Mouse (Mus musculus) mature B cell (primary cell): ENCODE results near the gene Rfx5.
"Not testable (repeated sequence)": the region's sequence is repeated elsewhere in the genome, so short reads cannot be mapped to it uniquely, and the experiment has no call there.

Source experiments
- in situ Hi-C: fragments of 300-500 bp; cut with MboI; formaldehyde crosslinking; loops from 2 replicates; pipeline ENCODE4 v1.14.3; 2019

Rfx5 gene

DNA sequence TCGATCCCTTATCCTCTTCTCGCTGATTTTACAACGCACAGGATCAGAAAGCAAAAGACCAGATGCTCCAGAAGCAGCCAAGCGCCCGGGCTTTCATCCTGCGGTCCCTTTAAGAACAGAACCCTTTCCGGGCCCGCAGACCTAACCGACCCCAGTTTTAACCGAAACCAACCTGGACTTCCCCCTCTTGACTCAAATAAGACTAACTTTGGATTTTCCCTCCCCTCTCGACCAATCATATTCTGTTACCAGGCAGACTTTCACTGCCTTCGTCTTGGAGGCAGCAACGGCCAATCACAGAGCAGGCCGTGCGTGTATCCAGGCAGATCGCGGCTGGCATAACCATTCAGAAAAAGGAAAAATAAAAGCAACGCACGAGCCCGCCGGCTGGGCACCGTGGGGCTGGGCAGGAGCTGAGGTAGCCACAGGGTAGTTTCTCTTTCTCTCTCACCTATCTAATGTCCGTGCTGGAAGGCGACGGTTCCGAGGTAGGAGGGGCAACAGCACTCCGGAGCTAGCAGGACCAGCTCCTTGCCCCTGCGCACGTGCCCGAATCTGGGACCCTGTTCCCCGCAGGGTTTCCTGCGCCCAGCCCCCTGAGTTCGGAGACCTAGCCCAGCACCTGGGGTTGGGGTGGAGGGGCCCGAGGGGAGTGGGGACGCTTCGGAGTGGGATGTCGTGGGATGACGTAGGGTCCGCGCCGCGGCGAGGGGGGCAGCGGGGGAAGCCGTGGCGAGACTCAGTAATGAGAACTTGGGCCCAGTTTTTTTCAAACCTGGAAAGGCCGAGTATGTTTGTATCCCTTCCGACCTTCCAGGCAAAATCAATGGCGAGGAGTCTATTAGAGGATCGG, at the start of gene Rfx5:
Rfx5 (plus strand) TSS at position 312 of the 853 bp plus-strand sequence.
- in situ Hi-C loops: no loop called here

DNA sequence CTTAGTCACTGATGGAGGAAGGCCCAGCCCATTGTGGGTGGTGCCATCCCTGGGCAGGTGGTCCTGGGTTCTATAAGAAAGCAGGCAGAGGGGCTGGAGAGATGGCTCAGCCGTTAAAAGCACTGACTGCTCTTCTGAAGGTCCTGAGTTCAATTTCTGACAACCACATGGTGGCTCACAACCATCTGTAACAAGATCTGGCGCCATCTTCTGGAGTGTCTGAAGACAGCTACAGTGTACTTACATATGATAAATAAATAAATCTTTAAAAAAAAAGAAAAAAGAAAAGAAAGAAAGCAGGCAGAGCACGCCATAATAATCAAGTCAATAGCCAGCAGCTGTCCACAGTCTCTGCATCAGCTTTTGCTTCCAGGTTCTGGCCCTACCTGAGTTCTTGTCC, 49.1 kb upstream of the Rfx5 start:
- in situ Hi-C loops: not testable (repeated sequence)

DNA sequence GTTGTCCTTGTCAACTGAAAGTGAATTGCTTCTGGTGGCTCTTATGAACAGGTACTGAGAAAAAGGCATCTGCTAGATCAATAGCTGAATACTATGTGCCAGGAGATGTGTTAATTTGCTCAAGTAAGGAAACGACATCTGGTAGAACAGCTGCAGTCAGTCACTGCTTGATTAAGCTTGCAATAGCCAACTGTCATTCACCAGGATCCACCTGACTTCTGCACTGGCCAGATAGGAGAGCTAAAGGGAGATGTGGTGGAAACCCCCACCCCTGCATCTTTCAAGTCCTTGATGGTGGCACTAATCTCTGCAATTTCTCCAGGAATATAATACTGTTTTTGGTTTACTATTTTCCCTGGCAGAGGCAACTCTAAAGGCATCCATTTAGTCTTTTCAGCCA, 47.4 kb upstream of the Rfx5 start:
- in situ Hi-C loops: no loop called here

DNA sequence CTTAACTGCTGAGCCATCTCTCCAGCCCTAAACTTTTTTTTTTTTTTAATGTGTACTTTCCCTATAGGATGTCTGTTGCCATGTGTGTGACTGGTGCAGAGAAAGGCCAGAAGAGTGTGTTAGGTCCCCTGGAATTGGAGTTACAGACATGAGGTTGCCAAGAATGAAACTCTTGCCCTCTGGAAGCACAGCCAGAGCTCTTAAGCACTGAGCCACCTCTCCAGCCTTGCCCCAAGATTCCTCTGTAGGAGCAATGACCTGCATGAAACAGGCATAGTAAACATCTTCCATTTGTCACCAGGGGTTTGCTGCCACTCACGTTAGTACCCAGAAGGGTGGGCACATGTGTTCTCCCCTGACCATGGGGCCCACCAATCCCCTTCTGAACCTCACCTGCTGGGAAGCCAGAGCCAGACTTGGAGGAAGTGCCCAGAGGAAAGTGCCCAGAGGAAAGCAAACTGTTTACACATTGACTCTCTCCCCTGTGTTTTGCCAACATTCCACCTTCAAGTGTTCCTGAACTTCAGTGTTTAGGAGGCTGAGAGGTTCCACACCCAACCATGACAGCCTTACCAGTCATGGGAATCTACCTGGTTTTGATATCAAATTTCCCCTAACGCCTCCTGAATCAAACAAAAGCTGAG, 42.7 kb upstream of the Rfx5 start:
- in situ Hi-C loops: no loop called here

DNA sequence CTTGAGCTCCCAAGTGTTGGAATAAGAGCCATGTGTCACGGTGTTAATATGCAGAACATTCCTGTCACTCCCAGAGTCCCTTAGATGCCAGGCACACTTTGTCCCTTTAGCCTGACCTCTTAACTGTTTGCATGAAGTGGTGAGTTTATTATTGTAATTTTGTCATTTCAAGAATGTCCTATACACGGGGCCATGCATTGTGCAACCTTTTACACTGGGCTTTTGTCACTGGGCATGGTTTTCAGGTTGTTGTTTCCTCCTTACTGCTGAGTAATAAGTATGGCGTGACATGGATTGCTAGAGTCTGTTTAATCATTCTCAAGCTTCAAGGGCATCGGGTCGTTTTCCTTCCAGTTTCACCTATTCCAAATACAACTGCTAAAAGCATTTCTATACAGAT, 40.1 kb upstream of the Rfx5 start:
- in situ Hi-C loops: no loop called here

DNA sequence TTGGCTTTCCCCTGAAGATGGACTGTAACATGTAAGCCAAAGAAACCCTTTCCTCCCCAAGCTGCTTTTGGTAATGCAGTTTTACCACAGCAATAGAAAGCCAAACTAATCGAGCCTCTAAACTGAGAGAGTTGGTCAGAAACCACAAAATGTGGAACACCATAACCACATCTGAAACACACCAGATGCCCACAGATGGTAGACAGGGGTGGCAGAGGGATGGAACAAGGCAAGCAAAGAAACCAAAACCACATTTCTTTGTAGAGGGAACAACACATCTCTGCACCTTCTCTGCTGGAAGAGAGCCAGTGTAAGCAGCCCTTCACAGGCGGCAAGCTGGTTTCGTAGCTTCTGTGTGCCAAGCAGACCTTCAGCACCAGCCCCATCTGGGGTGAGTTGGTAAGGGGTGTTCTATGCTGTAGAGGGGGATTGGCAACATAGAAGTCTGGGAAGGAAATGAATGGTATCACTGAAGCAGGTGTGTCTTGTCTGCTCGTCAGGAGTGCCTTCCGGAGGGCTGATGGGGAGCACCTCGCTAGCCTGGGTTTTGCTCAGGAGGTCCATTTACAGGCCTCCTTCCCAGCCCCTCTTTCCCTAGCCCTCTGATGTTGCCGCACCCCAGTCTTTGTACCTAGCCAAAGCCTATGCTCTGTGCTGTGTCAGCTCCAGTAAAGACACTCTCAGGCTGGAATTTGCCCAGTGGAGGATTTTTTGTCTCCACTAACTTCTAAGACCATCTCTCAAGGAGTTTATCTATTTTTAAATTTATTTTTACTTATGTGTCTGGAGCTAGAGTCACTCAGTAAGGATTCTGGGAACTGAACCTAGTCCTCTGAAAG, 37.8 kb upstream of the Rfx5 start:
- in situ Hi-C loops: no loop called here

DNA sequence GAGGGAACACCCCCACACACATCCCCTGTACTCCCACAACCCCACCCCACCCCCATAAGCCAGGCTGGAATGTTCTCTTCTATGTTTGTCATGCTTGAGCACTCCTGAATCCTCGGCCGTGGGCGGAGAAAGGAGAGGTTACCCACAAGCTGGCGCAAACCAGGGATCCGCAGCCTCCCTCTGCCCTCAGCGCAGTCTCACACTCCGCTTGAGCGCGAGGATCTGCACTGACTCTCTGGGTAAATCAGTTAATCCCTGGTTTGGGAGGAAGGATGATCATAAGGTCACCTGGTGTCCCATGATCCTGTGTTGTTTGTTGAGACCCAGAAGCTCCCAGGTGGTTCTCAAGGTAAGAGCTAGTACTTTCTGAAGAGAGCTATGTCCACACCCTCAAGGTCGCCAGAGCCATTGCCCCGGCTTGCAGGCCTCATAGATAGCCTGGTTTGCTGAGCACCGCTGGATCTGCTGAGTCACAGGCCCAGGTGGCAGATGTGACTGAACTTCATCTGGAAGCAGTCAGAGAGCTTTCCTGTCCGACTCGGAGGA, 36.0 kb upstream of the Rfx5 start:
- in situ Hi-C loops: no loop called here

DNA sequence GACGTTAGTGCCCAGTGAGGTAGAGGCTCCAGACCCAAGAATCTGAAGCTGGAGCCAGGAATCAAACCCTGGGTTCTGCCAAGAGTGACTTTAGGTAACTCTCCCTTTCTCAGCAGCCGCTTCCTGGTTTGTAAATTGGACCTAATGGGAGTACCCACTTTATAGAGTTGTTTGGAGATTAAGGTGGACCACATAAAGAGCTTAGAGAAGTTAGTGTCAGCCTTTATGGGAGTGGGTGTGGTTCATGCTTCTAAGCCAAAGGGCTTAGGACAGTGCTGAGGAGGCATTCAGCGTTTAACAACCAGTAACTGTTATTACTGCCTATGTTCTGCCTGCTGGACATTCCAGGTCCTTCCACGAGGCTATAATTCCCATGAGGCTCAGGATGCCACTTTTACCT, 35.0 kb upstream of the Rfx5 start:
- in situ Hi-C loops: no loop called here

DNA sequence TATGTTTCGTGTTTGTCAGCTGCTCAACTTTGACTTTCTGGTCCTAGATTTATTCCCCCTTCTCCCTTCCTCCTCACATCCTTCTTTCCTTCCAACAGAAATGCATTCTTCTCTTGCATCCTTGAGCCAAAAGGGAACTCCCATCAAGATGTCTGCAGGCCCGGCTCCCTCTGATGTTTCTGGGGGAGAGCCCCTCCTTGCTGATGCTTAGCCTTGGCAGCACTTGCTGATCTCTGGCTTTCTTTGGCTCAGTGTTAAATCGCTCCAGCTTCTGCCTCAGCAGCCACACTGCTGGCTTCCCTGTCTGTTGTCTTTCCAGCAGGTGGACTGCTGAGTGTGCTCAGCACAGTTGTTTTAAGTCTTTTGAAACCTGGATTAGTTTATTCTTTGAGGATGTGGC, 32.8 kb upstream of the Rfx5 start:
- in situ Hi-C loops: no loop called here

DNA sequence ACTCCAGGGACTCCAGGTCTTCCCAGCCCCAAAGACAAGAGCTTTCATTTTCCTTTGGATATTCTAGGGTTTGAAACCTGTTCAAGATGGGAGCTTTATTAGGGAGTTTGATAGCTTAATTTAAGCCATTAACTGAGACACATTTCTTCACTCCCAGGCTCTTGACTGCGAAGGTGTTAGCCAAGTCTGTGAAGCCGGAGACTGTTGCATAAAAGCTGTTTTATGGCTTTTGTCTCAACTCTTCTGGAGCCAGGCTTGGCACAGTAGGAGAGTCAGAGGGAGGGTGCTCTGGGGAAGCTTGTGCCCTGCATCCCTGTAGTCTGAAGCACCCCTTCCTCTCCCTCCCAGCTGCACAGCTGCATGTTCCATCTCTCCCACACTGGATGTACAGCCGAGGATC, 31.5 kb upstream of the Rfx5 start:
- in situ Hi-C loops: no loop called here

DNA sequence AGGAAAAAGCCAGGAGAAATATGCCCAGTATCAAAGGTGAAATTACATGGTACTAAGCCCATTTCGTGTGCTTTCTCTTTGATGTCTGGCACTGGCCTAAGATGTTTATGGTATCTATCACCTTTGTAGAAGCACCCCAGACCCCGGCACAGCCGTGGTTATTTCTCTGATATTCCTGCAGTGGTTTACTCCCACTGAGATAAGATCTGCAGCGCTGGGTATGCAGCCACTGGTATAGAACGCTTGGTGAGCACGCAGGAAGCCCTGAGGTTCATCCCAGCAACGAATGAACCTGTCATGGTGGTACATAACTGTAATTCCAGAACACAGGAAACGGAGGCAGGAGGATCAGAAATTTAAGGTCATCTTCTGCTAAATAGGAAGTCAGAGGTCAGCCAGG, 29.2 kb upstream of the Rfx5 start:
- in situ Hi-C loops: no loop called here

DNA sequence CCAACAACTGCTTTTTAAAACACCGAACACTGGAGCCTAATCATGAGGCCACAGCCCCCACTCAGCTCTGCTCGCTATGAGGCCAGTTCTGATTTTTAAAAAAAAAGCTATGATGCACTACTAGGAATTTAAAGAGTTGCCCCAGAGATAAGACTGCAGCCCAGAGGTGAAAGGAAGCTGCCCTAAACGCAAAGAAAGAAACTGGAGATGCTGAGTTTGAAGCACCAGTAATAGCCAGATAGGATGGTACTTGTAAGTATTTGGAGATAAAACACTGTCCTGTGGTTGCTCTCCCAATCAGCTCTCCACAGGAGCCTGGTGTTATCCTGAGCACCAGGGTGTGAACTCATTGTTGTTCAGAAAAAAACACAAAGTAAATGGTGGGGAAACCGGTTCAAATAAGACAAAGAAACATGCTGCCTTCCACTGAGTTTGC, 27.6 kb upstream of the Rfx5 start:
- in situ Hi-C loops: not testable (repeated sequence)

DNA sequence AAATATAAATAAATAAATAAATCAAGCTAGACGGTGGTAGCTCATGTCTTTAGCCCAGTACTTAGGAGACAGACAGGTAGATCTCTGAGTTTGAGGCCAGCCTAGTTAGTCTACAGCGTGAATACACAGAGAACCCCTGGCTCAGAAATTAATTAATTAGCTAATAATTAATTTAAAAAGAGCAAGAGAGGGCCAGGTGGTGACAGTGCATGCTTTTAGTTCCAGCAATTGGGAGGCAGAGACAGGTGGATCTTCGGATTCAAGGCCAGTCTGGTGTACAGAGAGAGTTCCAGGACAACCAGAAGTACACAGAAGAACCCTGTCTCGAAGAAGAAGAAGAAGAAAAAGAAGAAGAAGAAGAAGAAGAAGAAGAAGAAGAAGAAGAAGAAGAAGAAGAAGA, 24.9 kb upstream of the Rfx5 start:
- in situ Hi-C loops: not testable (repeated sequence)

DNA sequence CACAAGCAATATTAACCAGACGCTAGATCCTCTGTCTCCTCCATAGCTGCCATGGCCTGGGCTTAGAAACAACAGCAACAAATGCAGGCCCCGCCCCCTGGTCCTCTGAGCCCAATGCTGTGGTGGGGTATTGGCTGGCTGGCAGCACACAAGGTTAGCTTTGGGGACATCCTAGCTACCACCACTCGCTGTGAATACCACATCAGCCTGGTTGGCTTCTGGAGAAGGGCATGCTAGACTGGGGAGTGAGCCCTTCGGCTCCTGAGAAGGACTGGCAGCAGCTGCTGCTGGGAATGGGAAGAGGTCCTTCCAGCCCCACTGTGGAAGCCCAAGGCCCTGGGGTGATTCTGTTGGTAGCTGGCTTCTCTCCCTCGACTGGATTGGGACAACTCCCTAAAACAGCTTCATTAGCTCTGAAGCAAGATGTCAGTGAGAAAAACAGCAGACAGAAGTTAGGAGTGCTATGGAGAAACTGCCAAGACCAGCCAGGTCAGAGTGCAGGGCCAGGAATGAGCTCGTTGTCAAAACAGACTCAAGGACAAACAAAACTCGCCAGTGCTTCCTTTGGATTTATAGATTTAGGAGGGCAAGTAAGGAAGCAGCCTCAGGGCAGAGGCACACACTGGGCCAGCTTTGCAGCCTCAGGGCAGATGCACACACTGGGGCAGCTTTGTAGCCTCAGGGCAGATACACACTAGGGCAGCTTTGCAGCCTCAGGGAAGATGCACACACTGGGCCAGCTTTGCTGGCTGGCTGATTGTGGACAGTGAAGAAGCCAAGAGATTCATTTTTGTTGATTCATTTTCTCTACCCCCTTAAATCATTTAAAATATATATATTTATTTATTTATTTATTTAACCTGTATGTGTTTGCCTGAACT, 23.2 kb upstream of the Rfx5 start:
- in situ Hi-C loops: not testable (repeated sequence)

DNA sequence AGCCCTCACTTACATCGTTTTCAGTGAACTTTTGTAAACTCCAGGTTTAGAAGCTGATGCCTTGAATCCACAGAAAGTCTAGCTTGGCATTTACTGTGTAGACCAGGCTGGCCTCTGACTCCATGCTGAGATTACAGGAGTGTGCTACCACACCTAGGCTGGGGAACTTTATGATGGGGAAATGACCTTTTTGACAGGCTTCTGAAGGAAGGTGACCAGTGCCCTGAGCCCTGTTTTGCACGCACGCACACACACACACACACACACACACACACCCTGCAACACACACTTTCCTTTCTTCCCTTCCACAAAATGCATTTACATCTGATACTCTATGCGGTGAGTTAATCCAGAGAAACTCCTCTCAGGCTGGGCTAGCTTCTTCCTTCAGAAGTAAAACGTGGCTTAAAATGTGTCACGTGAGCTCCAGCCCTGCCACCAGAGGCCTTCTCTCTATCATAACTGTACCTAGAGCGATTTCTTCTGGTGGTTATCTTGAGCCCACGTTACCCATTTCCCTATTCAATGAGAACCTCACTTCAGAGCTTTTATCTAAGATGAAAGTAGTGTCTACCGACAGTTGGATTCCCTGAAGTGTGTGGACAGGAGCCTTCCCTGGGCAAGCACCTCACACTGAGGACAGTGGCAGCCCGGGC, 22.3 kb upstream of the Rfx5 start:
- in situ Hi-C loops: not testable (repeated sequence)

DNA sequence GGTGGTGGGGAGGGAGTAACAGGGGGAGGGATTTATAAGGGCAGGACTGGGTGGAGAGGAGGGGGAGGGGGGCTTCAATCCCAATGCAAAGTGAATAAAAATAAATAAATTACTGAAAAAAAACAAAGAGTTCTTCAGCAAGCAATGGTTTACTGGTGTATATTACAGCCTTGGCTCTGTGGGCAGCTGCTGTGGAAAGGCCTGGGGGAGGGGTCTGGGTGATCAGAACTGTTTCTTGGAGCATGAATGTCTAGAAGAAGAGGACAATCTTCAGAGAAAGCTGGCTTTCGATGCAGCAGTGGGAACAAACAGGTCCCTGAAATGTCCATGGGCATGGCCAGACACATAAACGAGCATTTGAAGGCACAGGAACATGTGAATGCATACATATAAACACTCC, 21.6 kb upstream of the Rfx5 start:
- in situ Hi-C loops: not testable (repeated sequence)

DNA sequence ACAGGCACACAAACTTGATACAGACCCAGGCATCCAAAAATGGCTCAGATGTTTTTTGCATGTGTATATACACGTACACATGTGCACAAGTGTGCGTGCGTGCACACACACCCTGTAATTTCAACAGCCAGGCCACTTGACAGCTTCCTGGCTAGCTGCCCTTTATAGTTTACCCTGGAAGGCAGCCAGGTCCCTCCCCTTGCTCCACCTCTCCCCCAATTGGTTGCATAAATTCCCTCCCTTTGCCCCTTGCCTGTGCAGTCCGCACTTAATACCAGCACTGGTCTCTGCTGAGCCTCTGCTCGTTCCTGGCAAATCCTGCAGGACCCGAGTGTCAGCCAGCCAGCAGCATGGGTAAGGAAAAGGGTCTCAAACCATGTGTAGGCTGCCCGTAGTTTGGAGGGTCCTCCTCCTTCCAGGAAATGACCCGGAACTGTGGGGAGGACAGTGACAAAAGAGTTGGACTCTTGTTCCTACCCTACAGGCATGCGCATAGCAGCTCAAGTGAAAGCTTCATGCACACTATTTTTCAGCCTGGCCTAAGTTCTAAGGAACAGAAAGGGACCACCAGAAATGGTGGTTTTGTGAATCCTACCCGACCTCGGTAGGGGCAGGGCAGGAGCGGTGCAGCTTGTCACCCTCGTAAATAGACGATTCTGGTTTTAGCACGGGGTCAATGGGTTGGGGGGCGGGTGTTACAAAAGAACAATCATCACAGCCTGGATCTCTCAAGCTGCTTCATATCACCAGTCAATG, 20.9 kb upstream of the Rfx5 start, which contains the start of gene Selenbp1:
Selenbp1 (plus strand) TSS at position 248 of the 756 bp plus-strand sequence.
- in situ Hi-C loops: no loop called here

DNA sequence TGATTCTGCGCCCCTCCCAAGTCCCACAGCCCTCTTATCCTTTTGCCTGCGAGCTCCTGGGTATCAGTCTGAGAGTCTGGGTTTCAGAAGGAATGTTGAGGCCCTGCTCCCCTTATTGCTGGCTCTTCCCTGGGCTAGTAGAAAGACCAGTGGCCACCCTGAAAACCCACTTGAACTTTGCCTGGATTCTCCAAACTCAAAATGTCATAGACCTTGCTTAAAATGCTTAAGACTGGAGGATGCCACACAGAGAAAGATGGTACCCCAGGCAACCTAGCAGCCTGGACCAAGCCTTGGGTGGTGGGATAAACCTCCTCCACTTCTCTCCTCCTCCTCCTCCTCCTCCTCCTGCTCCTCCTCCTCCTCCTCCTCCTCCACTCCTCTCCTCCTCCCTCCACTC, 20.3 kb upstream of the Rfx5 start:
- in situ Hi-C loops: not testable (repeated sequence)

DNA sequence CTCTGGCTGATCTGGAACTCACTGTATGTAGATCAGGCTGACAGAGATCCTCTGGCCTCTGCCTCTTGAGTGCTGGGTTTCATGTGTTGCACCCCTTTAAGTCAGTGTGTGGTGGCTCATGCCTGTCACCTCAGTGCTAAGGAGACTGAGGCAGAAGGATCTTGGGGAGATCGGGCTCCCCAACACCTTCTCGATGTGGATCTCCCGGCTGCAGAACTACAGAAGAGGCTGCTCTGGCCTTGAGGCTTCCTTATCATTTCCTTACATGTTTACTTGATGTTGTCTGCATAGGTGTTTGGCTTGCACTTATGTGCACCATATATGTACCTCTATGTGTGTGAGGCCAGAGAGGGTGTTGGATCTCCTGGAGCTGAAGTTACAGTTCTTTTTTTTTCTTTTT, 19.3 kb upstream of the Rfx5 start:
- in situ Hi-C loops: not testable (repeated sequence)

DNA sequence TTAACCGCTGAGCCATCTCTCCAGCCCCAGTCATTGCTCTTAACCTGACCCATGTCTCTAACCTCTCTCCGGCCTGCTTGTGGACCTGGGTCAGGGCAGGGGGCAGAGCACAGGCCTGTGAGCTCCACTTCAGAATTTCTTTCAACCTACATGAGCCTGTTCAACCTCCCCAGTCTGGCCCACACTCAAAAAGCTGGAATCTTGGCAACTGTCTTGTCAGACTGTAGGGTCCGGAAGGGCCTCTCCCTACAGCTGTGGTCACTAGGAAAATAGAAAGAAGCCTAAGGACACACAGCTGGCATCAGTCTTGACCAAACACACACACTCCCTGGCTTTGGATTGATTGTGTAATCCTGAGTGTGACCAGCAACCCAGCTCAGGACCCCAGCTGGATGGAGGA, 18.5 kb upstream of the Rfx5 start:
- in situ Hi-C loops: not testable (repeated sequence)
